Mouse (Mus musculus) myocyte (in vitro differentiated cells): ENCODE data around the gene Cnot6l.

Experiments
- E2F4 ChIP-seq: IDR thresholded peaks from one replicate; pipeline ENCODE4 v1.6.1; 2011; ENCODE audit warnings: mild to moderate bottlenecking, control low read depth, moderate library complexity; ENCODE audit not compliant: insufficient read depth
- MAX ChIP-seq: IDR thresholded peaks from one replicate; pipeline ENCODE4 v1.6.1; 2011; ENCODE audit warnings: low read depth, mild to moderate bottlenecking, control low read depth
- POLR2A ChIP-seq: IDR thresholded peaks from one replicate; pipeline ENCODE4 v1.6.1; 2011; ENCODE audit warnings: low read depth, mild to moderate bottlenecking, control low read depth, moderate library complexity; ENCODE audit not compliant: insufficient read length
- POLR2AphosphoS2 ChIP-seq: IDR thresholded peaks from one replicate; pipeline ENCODE4 v1.6.1; 2011; ENCODE audit warnings: low read depth, control low read depth; ENCODE audit not compliant: insufficient read length
- TCF12 ChIP-seq: IDR thresholded peaks from one replicate; pipeline ENCODE4 v1.6.1; 2011; ENCODE audit warnings: mild to moderate bottlenecking, control low read depth; ENCODE audit not compliant: poor library complexity, insufficient read depth, severe bottlenecking

DNA sequence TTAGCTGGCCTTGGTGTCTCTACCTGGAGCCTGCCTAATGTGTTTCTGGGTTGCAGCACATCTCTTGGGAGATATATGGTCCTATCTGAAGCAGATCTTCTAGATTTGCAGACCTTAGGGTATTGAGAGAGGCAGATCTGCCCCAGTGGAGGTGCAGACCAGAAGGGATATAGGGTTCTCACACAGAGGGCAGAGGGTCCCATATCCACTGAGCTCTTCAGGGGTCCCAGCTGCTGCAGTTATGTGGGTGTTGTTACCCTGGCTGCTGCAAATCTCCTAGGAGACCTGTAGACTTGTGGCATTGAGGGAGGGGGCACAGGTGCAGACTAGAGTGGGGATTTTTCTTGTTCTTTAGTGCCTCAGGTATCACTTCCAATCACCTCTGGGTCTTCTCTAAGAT is 98.4 kb downstream of the Cnot6l start:
- TF ChIP-seq MAX (no peak), POLR2A (no peak), TCF12 (no peak), E2F4 (no peak), POLR2AphosphoS2 (no peak)
